10 mouse cellular contexts compared by ENCODE assay signal in the genomic region with DNA sequence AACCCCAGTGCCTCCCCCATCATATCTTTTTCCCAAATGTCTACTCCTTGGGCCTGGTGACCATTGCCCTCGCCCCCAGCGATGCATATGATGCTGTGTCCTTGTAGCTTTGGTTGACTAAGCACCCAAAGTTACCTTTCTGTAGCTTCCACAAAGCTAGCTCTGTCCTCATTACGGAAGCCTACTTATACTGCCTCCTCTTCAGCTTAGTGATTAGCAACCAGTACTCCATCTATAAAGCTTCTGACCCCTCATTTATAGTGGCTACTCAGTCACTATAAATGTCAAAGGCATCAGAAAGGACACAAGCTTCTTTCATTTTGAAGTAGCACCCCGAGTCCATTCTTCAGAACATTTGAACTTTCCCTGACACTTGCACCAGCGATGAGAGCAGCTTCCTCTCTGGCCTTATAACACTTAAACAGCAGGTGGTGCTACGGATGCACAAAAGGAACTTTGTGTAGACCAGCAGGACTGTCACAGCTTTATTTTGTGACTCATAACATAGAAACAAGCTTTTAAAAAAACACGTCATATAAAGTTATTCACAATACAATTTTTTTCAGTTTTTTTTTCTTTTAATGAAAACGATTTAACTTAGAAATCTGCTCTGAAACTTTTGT. TPM values are rescaled to one million over a fixed set of nuclear protein-coding genes. Genes with fewer than 3 reads are reported as not detected.
DNase-seq lines count a peak whose midpoint lies in the region; TF ChIP-seq lines count a peak whose summit lies in the region.
"Had no signal": no experiment of that assay in that cellular context is flagged by ENCODE, and none has a peak within 500 bp of the region (broad histone marks: within the 10 kb centered on the region; RNA-seq: fewer than 3 reads in every experiment).

No protein-coding gene starts in this region.

- no peak overlapping the region for H3K4me3 ChIP-seq in cerebellum, adult 2 months (replicated peaks; ENCODE audit: insufficient read depth, low read depth, low read length)

- TF ChIP-seq CTCF in cerebellum, adult 2 months (IDR thresholded peaks at IDR 0.05; ENCODE audit: borderline replicate concordance, insufficient read depth, low read depth, low read length) = 0 out of 2 replicates have a peak, but pooled peaks have one; percentile 5

- WGBS in cerebellum, adult 2 months = 44% methylated on average over 8 of the region's 8 CpGs

- H3K4me1 ChIP-seq in cerebellum, adult 2 months (ENCODE audit: control insufficient read depth, insufficient read depth, low read length) = no peaks in the 10 kb centered on the region

- no peaks in the 10 kb centered on the region for H3K27me3 ChIP-seq in cerebellum, adult 2 months (ENCODE audit: control insufficient read depth, insufficient read depth, low read length)

- no peak overlapping the region for H3K27ac ChIP-seq in cerebellum, adult 2 months (ENCODE audit: insufficient read depth, low read length)

- TF ChIP-seq POLR2A in cerebellum, adult 2 months (IDR thresholded peaks at IDR 0.05; ENCODE audit: borderline replicate concordance, insufficient read depth, low read length) = no peak

- DNase-seq in cerebellum, adult 2 months = no peak
- no peak for DNase-seq in cerebellum, adult 9-10 months
- DNase-seq in kidney, postnatal 14 days = peak; percentile 20
- no peak for DNase-seq in kidney, adult 8-10 months
- peak; percentile 66 for DNase-seq in NIH3T3 (ENCODE audit: low read depth)
- peak; percentile 22 for DNase-seq in lung, postnatal 14 days
- DNase-seq in ovary, postnatal 36 days (ENCODE audit: low spot score) = no peak
- DNase-seq in thymus, adult 18-20 months = no peak
- DNase-seq: adrenal gland, postnatal 36 days; thymus, postnatal 25 days had no signal

RNA-seq across cellular contexts. Expression of gene Nipsnap3b, which starts 18.8 kb away (rescaled TPM):
- 11.6 and 12.8 TPM in 2 replicates for polyA plus RNA-seq in cerebellum, adult 2 months (2012; rRNA removed)

RNA-seq across cellular contexts. Expression of gene Nipsnap3a, which starts 41.4 kb away (rescaled TPM):
- polyA plus RNA-seq in cerebellum, adult 2 months (2012; rRNA removed) = not detected in 2 replicates

Comparison
In these comparisons a context has a peak if more than half of its experiments do, and no peak if none do; other contexts are left out.
1. DNase-seq: peak in kidney, postnatal 14 days (single experiment), NIH3T3 (single experiment) and lung, postnatal 14 days (single experiment); none in cerebellum, adult 2 months (0 of 2), cerebellum, adult 9-10 months (single experiment), kidney, adult 8-10 months (0 of 2), ovary, postnatal 36 days (single experiment) and thymus, adult 18-20 months (0 of 2).